Mouse (Mus musculus): Measurements from ENCODE around the gene Kdm2b. TPM values are rescaled to one million over a fixed set of nuclear protein-coding genes. Genes with fewer than 3 reads are reported as not detected.

The Kdm2b gene
- polyA plus RNA-seq, 1 experiment from 2014 or later = 62.5 TPM

DNA sequence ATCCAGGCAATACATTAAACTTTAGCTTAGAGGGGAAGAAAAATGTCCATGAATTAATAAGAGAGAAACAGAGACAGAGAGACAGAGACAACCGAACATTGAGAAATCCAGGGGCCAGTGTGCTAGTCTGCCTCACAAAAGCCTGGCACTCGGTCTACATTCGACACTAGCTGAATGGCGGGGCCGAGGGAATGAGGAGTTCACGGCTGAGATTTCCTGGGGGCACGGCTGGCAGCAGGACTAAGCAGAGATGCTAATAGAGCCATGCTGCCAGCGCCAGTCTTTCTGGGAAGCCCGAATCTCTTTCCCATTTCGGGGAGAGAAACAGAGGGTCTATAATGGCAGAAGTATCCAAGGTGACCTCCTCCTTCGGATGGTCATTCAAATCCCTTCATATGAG is 30.2 kb downstream of the Kdm2b start:
- H3K4me2 ChIP-seq (ENCODE audit: low read length) = no peak overlapping the region
- H3K4me3 ChIP-seq (replicated peaks; ENCODE audit: low read depth, low read length) = no peak overlapping the region
- H3K27me3 ChIP-seq (ENCODE audit: insufficient read depth, low read length) = no peaks in the 10 kb centered on the region
- TF ChIP-seq CTCF (IDR thresholded peaks at IDR 0.05; ENCODE audit: low read depth) = no peak
- no peaks in the 10 kb centered on the region for H3K4me1 ChIP-seq (replicated peaks; ENCODE audit: insufficient read depth, low read length)
- H3K36me3 ChIP-seq (ENCODE audit: insufficient read depth, low read length) = 0 out of 2 replicates have a peak, but pooled peaks cover 3% of the 10 kb centered on the region
- 87% methylated on average over 11 of the region's 11 CpGs for WGBS
- H3K9ac ChIP-seq (ENCODE audit: low read depth, low read length) = no peak overlapping the region
- no peak overlapping the region for H3K27ac ChIP-seq
- ATAC-seq (replicated peaks; ENCODE audit: low FRiP score, low read depth) (no peak), DNase-seq (ENCODE audit: low spot score) (no peak)
- H3K9me3 ChIP-seq (replicated peaks; ENCODE audit: low read length) = no peaks in the 10 kb centered on the region

DNA sequence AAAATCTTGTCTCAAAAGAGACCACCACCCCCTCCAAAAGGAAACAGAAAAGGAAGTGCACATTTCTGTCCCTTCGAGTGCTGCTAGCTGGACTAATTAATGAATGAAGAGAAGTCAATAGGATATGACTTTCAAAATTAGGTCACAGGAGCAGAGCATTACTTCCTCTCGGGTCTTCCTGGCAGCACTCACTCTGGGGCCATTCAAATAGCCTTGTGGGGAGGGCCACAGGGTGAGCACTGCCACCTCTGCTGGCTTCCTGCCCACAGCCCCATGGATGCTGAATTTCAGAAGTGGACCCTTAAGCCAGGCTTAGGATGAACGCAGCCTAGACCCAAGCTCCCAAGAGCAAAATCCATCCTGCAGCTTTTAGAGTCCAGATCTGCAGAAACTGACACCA is 33.6 kb downstream of the Kdm2b start:
- 67% methylated on average over 3 of the region's 3 CpGs for WGBS
- peaks cover 14% of the 10 kb centered on the region for H3K4me1 ChIP-seq (replicated peaks; ENCODE audit: insufficient read depth, low read length)
- no peaks in the 10 kb centered on the region for H3K9me3 ChIP-seq (replicated peaks; ENCODE audit: low read length)
- TF ChIP-seq CTCF (IDR thresholded peaks at IDR 0.05; ENCODE audit: low read depth) = no peak
- no peak for ATAC-seq (replicated peaks; ENCODE audit: low FRiP score, low read depth)
- H3K4me3 ChIP-seq (replicated peaks; ENCODE audit: low read depth, low read length) = no peak overlapping the region
- H3K36me3 ChIP-seq (ENCODE audit: insufficient read depth, low read length) = 0 out of 2 replicates have a peak, but pooled peaks cover 3% of the 10 kb centered on the region
- H3K9ac ChIP-seq (ENCODE audit: low read depth, low read length) = no peak overlapping the region
- DNase-seq (ENCODE audit: low spot score) = no peak
- H3K4me2 ChIP-seq (ENCODE audit: low read length) = no peak overlapping the region
- no peak overlapping the region for H3K27ac ChIP-seq
- no peaks in the 10 kb centered on the region for H3K27me3 ChIP-seq (ENCODE audit: insufficient read depth, low read length)

DNA sequence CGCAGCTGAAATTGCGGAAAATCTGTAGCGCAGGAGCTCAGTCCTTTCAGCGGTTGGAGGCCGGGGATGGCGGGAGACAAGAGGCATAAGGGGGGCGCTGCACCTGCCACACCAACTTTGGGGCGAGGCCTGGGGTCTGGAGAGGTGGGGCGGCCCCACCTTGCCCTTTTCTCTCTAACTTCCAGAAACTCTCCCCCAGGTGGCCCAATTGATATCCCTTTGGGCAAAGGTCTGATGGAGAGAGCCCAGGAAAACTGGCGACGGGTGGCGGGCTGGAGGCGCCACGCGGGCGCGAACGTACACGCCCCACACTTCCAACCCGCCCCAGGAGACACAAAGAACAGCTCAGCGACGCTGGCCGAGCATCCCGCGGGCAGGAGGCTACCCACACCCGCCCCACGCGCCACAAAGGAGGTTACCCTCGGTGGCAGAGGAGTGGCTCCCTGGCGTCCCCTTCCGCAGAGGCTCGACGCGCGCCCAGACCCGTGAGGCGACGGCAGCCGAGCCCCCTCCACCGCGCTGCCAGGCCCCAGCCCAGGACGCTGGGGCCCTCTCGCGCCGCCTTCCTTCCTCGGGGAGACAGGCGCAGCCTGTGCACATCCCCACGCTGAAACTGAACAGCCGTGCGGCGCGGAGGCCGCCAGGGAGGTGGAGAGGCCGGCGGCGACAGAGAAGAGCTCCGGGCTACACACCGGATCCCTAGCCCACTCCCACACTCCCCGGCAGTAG is 37.5 kb downstream of the Kdm2b start:
- Histone ChIP-seq H3K27ac (peak overlapping the region; percentile 77; the same call in 1 of the 2 replicates), H3K4me2 (ENCODE audit: low read length) (peak overlapping the region; percentile 82), H3K4me1 (replicated peaks; ENCODE audit: insufficient read depth, low read length) (peaks cover 22% of the 10 kb centered on the region), H3K4me3 (replicated peaks; ENCODE audit: low read depth, low read length) (peak overlapping the region; percentile 40), H3K9ac (ENCODE audit: low read depth, low read length) (peak overlapping the region; percentile 62), H3K9me3 (replicated peaks; ENCODE audit: low read length) (no peaks in the 10 kb centered on the region), H3K27me3 (ENCODE audit: insufficient read depth, low read length) (no peaks in the 10 kb centered on the region), H3K36me3 (ENCODE audit: insufficient read depth, low read length) (no peaks in the 10 kb centered on the region)
- peak; percentile 10; the same call in 1 of the 2 replicates for ATAC-seq (replicated peaks; ENCODE audit: low FRiP score, low read depth)
- TF ChIP-seq CTCF (IDR thresholded peaks at IDR 0.05; ENCODE audit: low read depth) = no peak; the same call in 1 of the 2 replicates
- peak; percentile 20 for DNase-seq (ENCODE audit: low spot score)
- 3% methylated on average over 56 of the region's 59 CpGs for WGBS

DNA sequence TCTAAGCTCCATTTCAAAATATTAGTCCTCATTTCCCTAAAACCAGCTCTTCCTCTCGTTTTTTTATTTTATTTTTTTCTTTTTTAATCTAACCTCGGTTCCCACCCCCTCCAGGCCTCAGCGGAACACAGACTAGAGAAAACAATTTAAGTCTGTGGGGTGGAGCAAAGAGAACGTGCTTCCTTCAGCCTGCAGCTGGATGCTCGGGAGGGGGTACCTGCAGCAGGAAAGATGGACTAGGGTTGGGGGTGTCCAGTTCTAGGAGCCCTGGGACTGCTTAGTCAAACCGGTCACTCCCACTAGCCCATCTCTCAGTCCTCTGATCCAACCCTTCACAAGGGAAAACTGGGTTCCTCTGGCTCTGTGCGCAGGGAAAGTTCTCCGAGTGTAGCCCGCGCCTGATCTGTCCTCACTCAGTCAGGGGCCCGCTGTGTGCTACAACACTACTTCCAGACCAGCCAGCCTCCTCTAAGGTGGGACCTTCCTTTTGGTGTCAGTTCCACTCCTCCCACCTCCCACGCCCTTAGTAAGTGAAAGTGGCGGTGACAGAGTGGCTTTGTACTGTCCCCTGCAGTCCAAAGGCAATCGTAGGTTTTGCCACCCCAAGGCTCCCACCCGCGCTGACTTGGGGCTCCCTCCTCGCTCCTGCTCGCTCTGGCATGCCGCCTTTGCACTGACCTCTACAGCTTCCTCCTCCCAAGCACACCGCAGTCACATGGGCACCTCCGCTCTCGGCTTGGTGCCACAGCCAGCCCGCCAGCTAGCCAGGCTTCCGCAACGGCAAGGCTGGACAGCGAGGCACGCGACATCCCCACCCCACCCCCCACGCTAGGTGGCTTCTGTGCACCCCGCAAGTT is 38.3 kb downstream of the Kdm2b start:
- ATAC-seq (replicated peaks; ENCODE audit: low FRiP score, low read depth) (peak; percentile 67), DNase-seq (ENCODE audit: low spot score) (peak; percentile 57)
- H3K4me3 ChIP-seq (replicated peaks; ENCODE audit: low read depth, low read length) = peak overlapping the region; percentile 40
- no peaks in the 10 kb centered on the region for H3K9me3 ChIP-seq (replicated peaks; ENCODE audit: low read length)
- peak overlapping the region; percentile 77; the same call in 1 of the 2 replicates for H3K27ac ChIP-seq
- H3K27me3 ChIP-seq (ENCODE audit: insufficient read depth, low read length) = no peaks in the 10 kb centered on the region
- WGBS = 4% methylated on average over 30 of the region's 30 CpGs
- H3K9ac ChIP-seq (ENCODE audit: low read depth, low read length) = peak overlapping the region; percentile 62
- H3K4me1 ChIP-seq (replicated peaks; ENCODE audit: insufficient read depth, low read length) = peaks cover 22% of the 10 kb centered on the region
- no peaks in the 10 kb centered on the region for H3K36me3 ChIP-seq (ENCODE audit: insufficient read depth, low read length)
- TF ChIP-seq CTCF (IDR thresholded peaks at IDR 0.05; ENCODE audit: low read depth) = no peak
- peak overlapping the region; percentile 82 for H3K4me2 ChIP-seq (ENCODE audit: low read length)

DNA sequence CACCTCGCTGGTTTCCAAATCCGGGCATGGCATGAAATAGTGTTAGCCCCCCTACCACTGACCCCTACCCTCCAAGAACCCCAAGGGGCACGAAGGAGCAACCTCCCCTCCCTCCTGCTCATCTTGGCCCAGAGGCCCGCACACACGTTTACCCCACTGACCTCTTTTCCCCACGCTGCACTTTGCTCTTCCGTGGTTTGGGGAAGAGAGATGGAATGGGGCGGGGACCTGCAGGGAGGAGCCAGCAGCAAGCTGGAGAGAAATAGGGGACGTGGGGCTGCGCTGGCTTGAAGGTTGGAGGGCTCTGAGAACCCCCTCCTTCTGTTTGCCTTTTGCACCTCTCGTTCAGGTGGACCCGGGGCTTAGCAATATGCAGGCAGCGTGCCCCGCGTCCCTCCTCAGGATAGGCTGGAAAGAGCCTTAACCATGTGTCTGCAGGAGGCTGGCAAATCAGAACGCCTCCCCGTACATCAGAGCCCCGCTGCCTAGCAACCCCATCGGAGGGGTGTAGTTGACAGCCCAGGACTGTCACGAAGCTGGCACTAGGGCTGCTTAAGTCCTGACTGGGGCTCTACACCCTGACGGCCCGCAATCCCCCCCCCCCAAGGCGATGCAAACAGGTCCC is 39.2 kb downstream of the Kdm2b start:
- TF ChIP-seq CTCF (IDR thresholded peaks at IDR 0.05; ENCODE audit: low read depth) = no peak

DNA sequence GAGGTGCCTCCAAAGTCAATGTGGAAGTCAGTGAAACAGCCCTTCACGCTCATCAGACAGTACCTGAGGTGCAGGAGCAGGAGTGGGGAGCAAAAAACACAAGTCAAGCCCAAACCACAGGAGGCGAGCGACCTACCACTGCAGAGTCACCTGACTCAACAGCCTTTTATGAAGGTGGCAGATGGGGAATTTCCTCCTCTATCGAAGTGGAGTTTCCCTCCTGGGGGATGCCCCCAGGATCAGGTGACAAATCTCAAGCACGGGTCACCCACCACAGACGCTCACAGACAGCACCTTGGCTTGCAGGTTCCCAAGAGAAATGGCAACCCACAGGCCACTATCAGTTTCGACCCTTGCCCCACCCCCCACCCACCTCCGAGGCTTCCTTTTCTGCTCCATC is 40.5 kb downstream of the Kdm2b start:
- Histone ChIP-seq H3K4me3 (replicated peaks; ENCODE audit: low read depth, low read length) (no peak overlapping the region), H3K4me2 (ENCODE audit: low read length) (no peak overlapping the region), H3K4me1 (replicated peaks; ENCODE audit: insufficient read depth, low read length) (peaks cover 22% of the 10 kb centered on the region), H3K9ac (ENCODE audit: low read depth, low read length) (no peak overlapping the region), H3K27me3 (ENCODE audit: insufficient read depth, low read length) (no peaks in the 10 kb centered on the region), H3K36me3 (ENCODE audit: insufficient read depth, low read length) (no peaks in the 10 kb centered on the region), H3K9me3 (replicated peaks; ENCODE audit: low read length) (no peaks in the 10 kb centered on the region), H3K27ac (no peak overlapping the region)
- ATAC-seq (replicated peaks; ENCODE audit: low FRiP score, low read depth) = no peak
- DNase-seq (ENCODE audit: low spot score) = no peak
- TF ChIP-seq CTCF (IDR thresholded peaks at IDR 0.05; ENCODE audit: low read depth) = no peak
- WGBS = 81% methylated on average over 8 of the region's 8 CpGs

More for the DNA sequence above, 39.2 kb downstream of the Kdm2b start:
- H3K4me1 ChIP-seq (replicated peaks; ENCODE audit: insufficient read depth, low read length) = peaks cover 22% of the 10 kb centered on the region
- WGBS = 17% methylated on average over 23 of the region's 23 CpGs
- ATAC-seq (replicated peaks; ENCODE audit: low FRiP score, low read depth) (peak; percentile 58), DNase-seq (ENCODE audit: low spot score) (peak; percentile 50)
- H3K9me3 ChIP-seq (replicated peaks; ENCODE audit: low read length) = no peaks in the 10 kb centered on the region
- no peak overlapping the region for H3K9ac ChIP-seq (ENCODE audit: low read depth, low read length)
- H3K4me2 ChIP-seq (ENCODE audit: low read length) = peak overlapping the region; percentile 82
- H3K27me3 ChIP-seq (ENCODE audit: insufficient read depth, low read length) = no peaks in the 10 kb centered on the region
- H3K36me3 ChIP-seq (ENCODE audit: insufficient read depth, low read length) = no peaks in the 10 kb centered on the region
- H3K4me3 ChIP-seq (replicated peaks; ENCODE audit: low read depth, low read length) = peak overlapping the region; percentile 40; the same call in 1 of the 2 replicates
- H3K27ac ChIP-seq = no peak overlapping the region
